Mouse (Mus musculus): Measurements from ENCODE around the gene Stt3b. TPM values are rescaled to one million over a fixed set of nuclear protein-coding genes. Genes with fewer than 3 reads are reported as not detected.
A peak's percentile ranks its signal among the peaks of the same experiment; 100 is the strongest.
"Not testable (repeated sequence)": the region's sequence is repeated elsewhere in the genome, so short reads cannot be mapped to it uniquely, and the experiment has no call there.

Gene Stt3b
- total RNA-seq, 2 experiments from 2014 or later: 76.4 to 79.4 TPM

DNA sequence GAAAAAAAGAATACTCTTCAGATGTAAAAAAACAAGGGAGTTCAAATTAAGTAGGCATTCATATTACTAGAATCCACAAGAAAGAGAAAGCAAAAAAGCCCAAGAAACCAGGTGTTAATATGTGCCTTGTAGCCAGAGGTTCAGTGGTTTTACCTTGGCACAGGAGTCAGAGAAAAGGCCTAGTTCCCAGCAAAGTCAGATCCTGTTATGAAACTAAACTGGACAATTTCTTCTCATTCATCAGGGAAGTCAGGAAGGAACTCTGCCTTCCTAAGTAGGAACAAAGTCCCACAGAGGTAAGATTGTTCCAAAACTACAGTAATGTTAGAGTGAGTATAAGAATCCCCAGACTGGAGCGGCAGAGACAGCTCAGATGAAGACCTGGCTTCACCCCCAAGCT is 31.6 kb downstream of the Stt3b start:
- H3K27ac ChIP-seq: no peak overlapping the region
- no peak overlapping the region for H3K4me3 ChIP-seq
- no peak for DNase-seq (ENCODE audit: low spot score in 2 of 2)
- no peak for TF ChIP-seq CTCF (conservative IDR thresholded peaks at IDR 0.05)

GRCm38 (mm10) chr9:115274806-115275205 is 35.4 kb downstream of the Stt3b start:
- no peak overlapping the region for H3K27ac ChIP-seq
- no peak for TF ChIP-seq CTCF (conservative IDR thresholded peaks at IDR 0.05)
- no peak for DNase-seq (ENCODE audit: low spot score in 2 of 2)

DNA sequence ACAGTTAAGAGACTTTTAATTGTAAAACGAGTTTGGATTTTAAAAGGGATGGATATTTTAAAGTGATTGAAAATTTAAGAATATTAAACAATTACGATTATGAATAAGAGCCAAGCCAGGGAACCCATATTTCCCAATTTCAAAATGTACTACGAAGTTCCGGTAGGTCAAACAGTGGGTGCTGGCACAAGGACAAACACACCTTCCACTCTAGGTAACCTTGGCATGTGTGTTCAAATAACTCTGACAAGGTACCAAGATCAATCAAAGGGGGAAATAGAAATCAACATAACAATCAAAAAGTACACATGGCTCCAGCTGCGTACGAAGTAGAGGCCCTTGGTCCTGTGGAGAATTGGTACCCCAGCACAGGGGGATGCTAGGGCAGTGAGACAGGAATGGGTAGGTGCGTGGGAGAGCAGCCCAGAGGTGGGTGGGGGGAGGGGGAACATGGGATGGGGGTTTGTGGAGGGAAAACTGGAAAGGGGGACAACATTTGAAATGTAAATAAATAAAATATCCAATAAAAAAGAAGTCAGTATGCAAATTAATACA is 37.0 kb downstream of the Stt3b start:
- TF ChIP-seq CTCF (conservative IDR thresholded peaks at IDR 0.05): no peak
- no peak overlapping the region for H3K27ac ChIP-seq
- H3K4me3 ChIP-seq: no peak overlapping the region
- DNase-seq (ENCODE audit: low spot score in 2 of 2): no peak

More at GRCm38 (mm10) chr9:115274806-115275205, 35.4 kb downstream of the Stt3b start:
- no peak overlapping the region for H3K4me3 ChIP-seq

DNA sequence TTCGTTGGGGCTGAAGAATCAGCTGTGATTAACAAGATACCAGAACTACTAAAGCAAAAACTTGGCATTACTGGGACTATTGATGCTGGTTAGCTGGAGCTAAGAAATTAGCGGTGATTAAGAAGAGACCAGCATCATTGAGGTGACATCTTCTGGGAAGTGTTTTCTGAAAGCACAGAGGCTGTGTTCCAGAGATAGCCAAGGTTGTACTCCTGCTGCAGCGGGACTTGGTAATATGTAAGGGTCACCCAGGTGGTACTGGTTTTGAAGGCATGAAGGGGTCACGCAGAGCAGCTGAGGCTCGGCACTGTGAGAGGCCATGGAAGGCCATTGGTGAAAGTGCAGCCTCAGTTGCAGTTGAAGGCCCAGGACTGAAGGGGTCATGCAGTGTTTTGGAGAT is 37.8 kb downstream of the Stt3b start:
- H3K27ac ChIP-seq; H3K4me3 ChIP-seq; DNase-seq (ENCODE audit: low spot score in 2 of 2): not testable (repeated sequence)

- no peak for TF ChIP-seq CTCF (conservative IDR thresholded peaks at IDR 0.05)
- H3K27ac ChIP-seq: no peak overlapping the region
- no peak for DNase-seq (ENCODE audit: low spot score in 2 of 2)
- H3K4me3 ChIP-seq: no peak overlapping the region
Measured at GRCm38 (mm10) chr9:115271556-115271955, 38.7 kb downstream of the Stt3b start.

- Histone ChIP-seq H3K27ac (no peak overlapping the region), H3K4me3 (no peak overlapping the region)
- no peak for TF ChIP-seq CTCF (conservative IDR thresholded peaks at IDR 0.05)
- DNase-seq (ENCODE audit: low spot score in 2 of 2): no peak
Measured at GRCm38 (mm10) chr9:115261896-115262295, 48.3 kb downstream of the Stt3b start.

GRCm38 (mm10) chr9:115261456-115261855 is 48.8 kb downstream of the Stt3b start:
- H3K27ac ChIP-seq: no peak overlapping the region
- peak; percentile 24 to 29 for DNase-seq (ENCODE audit: low spot score in 2 of 2)
- no peak overlapping the region for H3K4me3 ChIP-seq
- peak; percentile 86 for TF ChIP-seq CTCF (conservative IDR thresholded peaks at IDR 0.05)

DNA sequence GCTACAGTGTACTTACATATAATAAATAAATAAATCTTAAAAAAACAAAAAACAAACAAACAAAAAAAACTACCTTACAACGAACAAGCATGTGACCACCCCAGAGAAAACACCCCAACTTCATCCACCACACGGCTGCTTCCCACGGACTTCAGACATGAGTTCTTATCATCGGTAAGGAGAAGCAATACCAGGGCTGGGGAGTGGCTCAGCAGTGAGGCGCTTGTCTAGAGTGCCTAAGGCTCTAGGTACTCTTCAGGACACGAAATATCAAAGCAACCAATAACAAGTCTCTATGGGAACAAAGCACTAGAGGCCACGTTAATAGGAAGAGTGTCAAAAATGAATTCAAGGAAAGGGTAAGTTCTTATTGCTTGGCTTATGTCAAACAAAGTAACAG is 49.8 kb downstream of the Stt3b start:
- no peak for DNase-seq (ENCODE audit: low spot score in 2 of 2)
- Histone ChIP-seq H3K27ac (no peak overlapping the region), H3K4me3 (no peak overlapping the region)
- peak; percentile 30 for TF ChIP-seq CTCF (conservative IDR thresholded peaks at IDR 0.05)

DNA sequence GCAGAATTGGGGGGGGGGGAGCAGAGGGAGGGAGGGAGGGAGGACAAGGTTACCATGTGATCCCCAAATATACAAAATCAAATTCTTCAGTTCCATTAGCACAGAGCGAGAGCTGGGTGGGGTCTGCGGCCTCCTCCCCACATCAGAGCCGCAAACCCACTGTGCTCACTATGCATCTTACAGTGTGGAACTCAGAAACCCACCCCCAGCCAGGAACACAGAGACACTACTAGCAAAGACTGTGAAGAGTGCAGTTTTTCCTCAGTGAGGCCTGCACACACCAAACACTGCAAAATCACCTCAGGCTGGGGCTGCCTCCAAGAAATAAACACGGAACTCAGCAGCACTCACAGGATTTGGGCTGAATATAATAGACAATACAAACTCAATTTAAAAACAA is 50.4 kb downstream of the Stt3b start:
- TF ChIP-seq CTCF (conservative IDR thresholded peaks at IDR 0.05): no peak
- Histone ChIP-seq H3K4me3 (no peak overlapping the region), H3K27ac (no peak overlapping the region)
- DNase-seq (ENCODE audit: low spot score in 2 of 2): no peak

DNA sequence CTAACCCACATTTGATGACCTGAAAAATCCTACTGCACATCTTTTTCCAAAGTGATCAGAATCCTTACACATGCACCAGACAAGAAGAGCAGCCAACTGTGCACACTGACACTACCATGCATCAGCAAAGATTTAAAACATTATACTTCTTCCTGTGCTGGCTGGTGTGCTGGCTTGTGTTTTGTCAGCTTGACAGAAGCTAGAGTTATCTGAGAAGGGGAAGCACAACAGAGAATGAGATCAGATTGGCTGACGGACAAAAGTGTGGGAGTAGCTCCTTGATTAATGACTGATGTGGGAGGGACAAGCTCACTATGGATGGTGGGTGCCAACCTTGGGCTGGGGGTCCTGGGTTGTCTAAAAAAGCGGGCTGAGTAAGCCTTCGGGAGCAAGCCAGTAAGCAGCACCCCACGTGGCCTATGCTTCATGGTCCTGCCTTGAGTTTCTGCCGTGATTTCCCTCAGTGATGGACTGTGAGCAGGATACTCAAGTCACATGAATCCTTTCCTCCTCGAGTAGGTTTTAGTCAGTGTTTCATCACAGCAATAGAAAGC is 52.4 kb downstream of the Stt3b start:
- TF ChIP-seq CTCF (conservative IDR thresholded peaks at IDR 0.05): no peak
- H3K4me3 ChIP-seq: no peak overlapping the region
- DNase-seq (ENCODE audit: low spot score in 2 of 2): peak in 1 of 2 experiments; percentile 26
- no peak overlapping the region for H3K27ac ChIP-seq

DNA sequence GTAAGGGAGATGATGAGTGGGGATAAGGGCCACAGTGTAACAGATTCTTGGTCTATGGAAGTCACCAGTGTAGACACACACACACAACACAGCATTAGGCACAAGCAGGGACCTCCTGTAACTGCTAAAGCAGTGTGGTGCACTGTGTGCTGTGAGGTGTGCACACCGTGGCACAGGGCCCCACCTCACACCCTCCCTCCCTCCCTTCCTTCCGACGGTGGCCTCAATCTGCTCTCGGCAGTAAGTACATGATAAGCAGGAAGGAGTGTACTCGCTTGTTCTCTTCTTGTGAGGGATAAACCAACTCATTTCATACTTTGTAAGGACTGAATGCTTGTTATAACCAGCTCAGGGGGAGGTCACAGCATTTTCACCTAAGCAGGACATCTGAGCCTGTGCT is 61.1 kb downstream of the Stt3b start:
- no peak overlapping the region for H3K27ac ChIP-seq
- H3K4me3 ChIP-seq: no peak overlapping the region
- DNase-seq (ENCODE audit: low spot score in 2 of 2): no peak
- TF ChIP-seq CTCF (conservative IDR thresholded peaks at IDR 0.05): no peak

GRCm38 (mm10) chr9:115245092-115245491 is 65.1 kb downstream of the Stt3b start:
- DNase-seq (ENCODE audit: low spot score in 2 of 2): no peak

DNA sequence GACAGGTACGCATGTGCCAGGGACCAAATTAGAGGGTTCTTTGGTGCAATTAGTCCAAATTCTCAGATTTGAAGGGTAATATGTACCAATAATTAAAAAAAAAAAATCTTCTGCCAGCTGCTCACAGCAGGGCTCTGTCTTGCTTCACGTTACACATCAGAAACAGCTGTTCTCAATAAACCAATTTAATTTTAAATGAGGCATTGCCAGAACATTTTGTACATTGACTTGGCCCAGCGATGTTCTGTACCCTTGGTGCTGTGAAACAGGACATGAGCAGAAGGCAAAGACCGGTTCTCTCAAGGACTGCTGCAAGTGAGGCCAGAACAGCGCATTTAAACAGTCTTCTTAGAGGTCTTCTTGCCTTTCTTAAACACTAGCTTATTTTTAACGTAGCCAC is 66.6 kb downstream of the Stt3b start:
- no peak for TF ChIP-seq CTCF (conservative IDR thresholded peaks at IDR 0.05)
- Histone ChIP-seq H3K27ac (no peak overlapping the region), H3K4me3 (no peak overlapping the region)
- DNase-seq (ENCODE audit: low spot score in 2 of 2): no peak

More at GRCm38 (mm10) chr9:115245092-115245491, 65.1 kb downstream of the Stt3b start:
- Histone ChIP-seq H3K27ac (no peak overlapping the region), H3K4me3 (no peak overlapping the region)
- no peak for TF ChIP-seq CTCF (conservative IDR thresholded peaks at IDR 0.05)

GRCm38 (mm10) chr9:115239861-115240260 is 70.4 kb downstream of the Stt3b start:
- no peak; the same call in 1 of the 2 replicates for TF ChIP-seq CTCF (conservative IDR thresholded peaks at IDR 0.05)
- DNase-seq (ENCODE audit: low spot score in 2 of 2): no peak
- Histone ChIP-seq H3K4me3 (no peak overlapping the region), H3K27ac (no peak overlapping the region)
